Mouse (Mus musculus) bone marrow macrophage, adult 2 months (primary cell): ENCODE measurements around the gene Vmn1r83. TPM values are rescaled to one million over a fixed set of nuclear protein-coding genes. Genes with fewer than 3 reads are reported as not detected.

ENCODE experiments used
- H3K27ac ChIP-seq: 2 replicates; pipeline ENCODE4 v1.5.1; 2012; ENCODE audit warnings: low read depth, low read length; ENCODE audit not compliant: insufficient read depth
- H3K4me1 ChIP-seq: 2 replicates; pipeline ENCODE4 v1.6.1; 2012; ENCODE audit warnings: low read length; ENCODE audit not compliant: control insufficient read depth, insufficient read depth
- H3K4me3 ChIP-seq: 2 replicates; pipeline ENCODE4 v1.5.1; 2012; ENCODE audit warnings: mild to moderate bottlenecking, low read length, moderate library complexity; ENCODE audit not compliant: insufficient read depth
- CTCF ChIP-seq: IDR thresholded peaks from 2 replicates; pipeline ENCODE4 v1.5.1; 2012; ENCODE audit warnings: low read depth, mild to moderate bottlenecking, low read length, moderate library complexity
- POLR2A ChIP-seq: IDR thresholded peaks from 2 replicates; pipeline ENCODE4 v1.6.1; 2012; ENCODE audit warnings: mild to moderate bottlenecking, low read depth, low read length, borderline replicate concordance
- polyA plus RNA-seq: library from polyadenylated mRNA; stranded (reverse); fragments of >200 nt; gene quantifications from 2 replicates; pipeline ENCODE4 v1.2.4, GENCODE M21; 2012; ENCODE audit not compliant: missing spikeins, insufficient read depth, insufficient read length

Gene Vmn1r83
- 0.20 TPM in 1 of 2 replicates, not detected in the other for polyA plus RNA-seq

DNA sequence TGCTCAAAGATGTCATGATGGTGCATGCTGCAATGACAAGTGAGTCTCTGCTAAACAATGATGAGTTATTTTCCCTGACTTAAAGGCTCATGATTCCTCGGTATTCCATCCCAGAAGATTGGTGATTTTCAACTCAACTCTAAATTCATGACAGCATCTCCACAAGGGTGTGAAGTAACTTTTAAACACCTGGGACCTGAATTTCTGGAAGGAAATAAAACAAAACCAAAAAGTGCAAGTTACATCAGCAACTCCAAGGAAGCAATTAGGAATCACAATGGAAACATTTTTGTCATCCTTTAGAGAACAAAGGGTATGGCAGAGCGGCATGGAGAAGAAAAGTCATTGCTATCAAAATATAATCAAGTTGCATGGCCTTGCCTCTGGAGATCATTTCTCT lies at the start of gene Vmn1r83:
Gene Vmn1r83 (minus strand): TSS at position 101 of the 400 bp plus-strand sequence.
- H3K4me1 ChIP-seq, result no peaks in the 10 kb centered on the region
- TF ChIP-seq POLR2A (no peak), CTCF (no peak)
- no peak within 1 kb of the TSS for H3K27ac ChIP-seq
- H3K4me3 ChIP-seq, result no peak within 1 kb of the TSS

DNA sequence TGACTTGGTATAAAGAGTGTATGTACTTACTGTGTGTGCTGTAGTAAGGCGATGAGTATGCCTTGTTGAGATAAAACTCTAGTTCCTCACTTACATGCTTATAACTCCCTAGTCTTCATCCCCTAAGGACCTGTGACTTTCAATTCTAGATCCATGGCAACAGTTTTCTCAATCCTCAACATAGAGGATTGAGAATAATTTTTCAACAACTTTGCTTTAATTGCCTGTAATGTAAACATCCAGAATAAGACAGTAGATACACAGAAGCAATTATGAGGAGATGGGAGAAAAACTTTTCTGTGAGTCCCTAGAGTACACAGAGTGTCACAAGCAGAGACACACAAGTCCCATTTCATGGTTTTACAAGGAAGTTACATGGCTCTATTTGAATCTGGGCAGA lies 39.9 kb upstream of the Vmn1r83 start, which contains the start of gene Vmn1r84:
Gene Vmn1r84 (minus strand): TSS at position 101 of the 400 bp plus-strand sequence.
- Histone ChIP-seq H3K4me1 (no peaks in the 10 kb centered on the region), H3K27ac (no peak within 1 kb of the TSS), H3K4me3 (no peak within 1 kb of the TSS)
- TF ChIP-seq POLR2A (no peak), CTCF (no peak)

DNA sequence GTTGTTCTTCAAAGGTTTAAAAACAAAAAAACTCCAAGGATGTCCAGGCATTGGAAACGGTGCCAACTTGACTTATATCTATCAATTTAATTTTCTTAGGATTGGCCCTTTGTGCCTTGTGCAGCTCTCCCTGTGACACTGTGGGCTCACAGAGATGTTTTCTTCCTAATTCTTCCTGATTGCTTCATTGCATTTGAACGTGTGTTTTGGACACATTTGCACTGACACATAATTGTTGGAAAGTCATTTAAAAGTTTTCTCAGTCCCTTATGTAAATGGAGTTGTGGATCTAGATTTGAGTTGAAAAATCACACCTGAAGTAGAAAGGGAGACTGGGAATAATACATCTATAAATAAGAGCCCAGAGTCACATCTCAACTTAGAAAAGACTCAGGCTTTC lies 29.2 kb downstream of the Vmn1r83 start, which contains the start of gene Vmn1r82:
Gene Vmn1r82 (plus strand): TSS at position 301 of the 400 bp plus-strand sequence.
- Histone ChIP-seq H3K4me1 (no peaks in the 10 kb centered on the region), H3K4me3 (no peak within 1 kb of the TSS), H3K27ac (no peak within 1 kb of the TSS)
- TF ChIP-seq CTCF, result no peak
- no peak for TF ChIP-seq POLR2A

Other genes with a start within 250 kb of the Vmn1r83 start
- not detected in 2 replicates for gene Vmn1r78, start 179.2 kb downstream of the Vmn1r83 start, polyA plus RNA-seq
- 0.28 TPM in 1 of 2 replicates, not detected in the other for gene Vmn1r79, start 158.2 kb downstream of the Vmn1r83 start, polyA plus RNA-seq
- 0.08 TPM in 1 of 2 replicates, not detected in the other for gene Vmn1r80, start 140.2 kb downstream of the Vmn1r83 start, polyA plus RNA-seq
- gene Vmn1r81, start 61.2 kb downstream of the Vmn1r83 start, polyA plus RNA-seq, result 0.13 TPM in 1 of 2 replicates, not detected in the other
- not detected in 2 replicates for gene Vmn1r82, start 29.1 kb downstream of the Vmn1r83 start, polyA plus RNA-seq
- gene Vmn1r84, start 39.8 kb upstream of the Vmn1r83 start, polyA plus RNA-seq, result 0.16 TPM in 1 of 2 replicates, not detected in the other
- 0.85 and 0.91 TPM in 2 replicates for gene Zfp551, start 93.3 kb upstream of the Vmn1r83 start, polyA plus RNA-seq
- 6.6 and 7.2 TPM in 2 replicates for gene Zfp606, start 148.8 kb upstream of the Vmn1r83 start, polyA plus RNA-seq
- gene 2900092C05Rik, start 183.0 kb upstream of the Vmn1r83 start, polyA plus RNA-seq, result not detected in 2 replicates